Mouse (Mus musculus): ENCODE results near the gene Ppig. TPM values are rescaled to one million over a fixed set of nuclear protein-coding genes. Genes with fewer than 3 reads are reported as not detected.
A peak's percentile ranks its signal among the peaks of the same experiment; 100 is the strongest.

Gene Ppig
- total and polyA plus RNA-seq, 3 experiments = 1.7 to 36.2 (median 35.5) TPM

DNA sequence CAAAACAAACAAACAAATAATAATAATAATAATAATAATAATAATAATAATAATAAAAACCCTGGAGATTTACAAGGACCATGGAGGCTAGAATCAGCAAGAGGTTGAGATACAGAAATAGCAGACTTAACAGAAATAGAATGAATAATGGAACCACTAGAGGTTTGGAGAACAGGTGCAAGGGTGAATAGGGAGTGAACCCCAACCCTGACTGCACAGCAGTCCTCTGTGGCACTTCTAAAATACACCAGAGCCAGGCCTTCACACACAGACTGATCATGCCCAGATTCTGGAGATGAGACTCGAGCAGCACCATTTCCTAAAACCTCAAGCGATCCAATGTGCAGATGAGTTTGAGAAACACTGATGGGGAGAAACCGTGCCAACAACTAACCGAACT is 40.4 kb upstream of the Ppig start:
- intact Hi-C loops (cut with DNase I) = no loop called here
- no peak overlapping the region for H3K27ac ChIP-seq
- H3K27me3 ChIP-seq (ENCODE audit: control insufficient read depth, insufficient read depth, low read length) = no peaks in the 10 kb centered on the region
- H3K4me3 ChIP-seq = no peak overlapping the region
- no peak overlapping the region for H3K9ac ChIP-seq (ENCODE audit: low read depth, low read length)
- 89% methylated on average over 4 of the region's 4 CpGs for WGBS
- DNase-seq = no peak
- no peaks in the 10 kb centered on the region for H3K36me3 ChIP-seq (ENCODE audit: control insufficient read depth, insufficient read depth, low read length)
- no peak for TF ChIP-seq POLR2A (IDR thresholded peaks at IDR 0.05; ENCODE audit: insufficient read depth, low read depth, low read length)
- no peak for TF ChIP-seq EP300 (IDR thresholded peaks at IDR 0.05; ENCODE audit: insufficient read depth, low read depth, low read length)
- no peak for TF ChIP-seq CTCF (IDR thresholded peaks at IDR 0.05)
- no peaks in the 10 kb centered on the region for H3K79me2 ChIP-seq (replicated peaks; ENCODE audit: control insufficient read depth, insufficient read depth, low read length)
- no peaks in the 10 kb centered on the region for H3K4me1 ChIP-seq (ENCODE audit: control insufficient read depth, insufficient read depth, low read length)

DNA sequence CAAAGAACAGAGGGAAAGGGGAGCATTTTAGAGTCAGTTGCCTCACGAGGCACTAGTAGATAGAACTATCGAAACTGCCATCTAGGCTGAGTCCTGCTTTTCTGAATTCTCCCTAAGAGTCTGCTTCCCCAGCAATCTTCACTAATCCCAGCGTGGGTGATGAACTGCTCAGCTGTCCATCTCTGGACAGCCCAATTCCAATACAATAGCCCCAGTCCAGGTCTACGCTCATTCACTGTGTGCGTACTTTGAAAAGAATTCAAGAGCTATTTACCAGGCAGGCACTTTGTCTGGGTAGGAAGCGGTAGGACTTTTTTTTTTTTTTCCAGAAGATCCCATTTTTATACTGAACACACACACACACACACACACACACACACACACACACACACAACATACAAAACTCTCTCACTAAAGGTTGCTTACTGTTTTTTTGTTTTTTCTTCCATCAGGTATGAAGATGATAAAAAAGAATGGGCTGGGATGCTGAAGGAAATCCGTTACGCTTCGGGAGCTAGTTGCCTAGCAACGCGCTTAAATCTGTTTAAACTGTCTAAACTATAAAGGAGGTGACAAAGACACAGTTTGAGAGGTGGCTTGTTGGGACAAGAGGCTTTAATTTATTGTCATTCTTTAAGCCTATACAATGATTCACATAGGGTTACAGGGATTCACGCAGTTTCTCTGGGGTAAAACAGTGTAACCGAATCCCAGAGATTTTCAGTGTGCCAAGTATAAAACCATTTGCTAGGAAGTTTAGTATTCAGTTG is 39.1 kb upstream of the Ppig start:
- H3K4me1 ChIP-seq (ENCODE audit: control insufficient read depth, insufficient read depth, low read length) = no peaks in the 10 kb centered on the region
- no peaks in the 10 kb centered on the region for H3K36me3 ChIP-seq (ENCODE audit: control insufficient read depth, insufficient read depth, low read length)
- no peaks in the 10 kb centered on the region for H3K79me2 ChIP-seq (replicated peaks; ENCODE audit: control insufficient read depth, insufficient read depth, low read length)
- no peak overlapping the region for H3K4me3 ChIP-seq
- no peak overlapping the region for H3K9ac ChIP-seq (ENCODE audit: low read depth, low read length)
- 92% methylated on average over 13 of the region's 13 CpGs for WGBS
- intact Hi-C loops (cut with DNase I) = no loop called here
- H3K27me3 ChIP-seq (ENCODE audit: control insufficient read depth, insufficient read depth, low read length) = no peaks in the 10 kb centered on the region
- no peak overlapping the region for H3K27ac ChIP-seq
- DNase-seq = no peak
- TF ChIP-seq POLR2A (IDR thresholded peaks at IDR 0.05; ENCODE audit: insufficient read depth, low read depth, low read length) (no peak), EP300 (IDR thresholded peaks at IDR 0.05; ENCODE audit: insufficient read depth, low read depth, low read length) (no peak), CTCF (IDR thresholded peaks at IDR 0.05) (no peak)

DNA sequence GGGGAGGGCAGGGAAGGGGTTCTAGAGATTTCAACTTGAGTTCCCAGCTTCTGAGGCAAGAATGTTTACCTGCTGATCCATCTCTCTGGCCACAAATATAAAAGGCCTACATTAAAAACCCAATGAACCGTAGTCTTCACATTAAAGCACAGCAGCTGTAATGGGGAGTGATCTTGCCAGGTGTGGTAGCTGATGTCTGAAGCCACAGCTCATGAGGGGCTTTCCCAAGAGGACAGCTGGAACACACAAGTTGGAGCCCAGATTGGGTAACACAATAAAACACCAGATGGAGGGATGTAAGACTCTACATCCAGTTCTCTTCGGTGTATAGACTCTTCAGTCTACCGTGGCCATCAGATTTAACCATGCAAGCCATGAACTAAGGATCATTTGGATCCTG is 37.9 kb upstream of the Ppig start:
- 96% methylated on average over 3 of the region's 3 CpGs for WGBS
- intact Hi-C loops (cut with DNase I) = no loop called here
- TF ChIP-seq POLR2A (IDR thresholded peaks at IDR 0.05; ENCODE audit: insufficient read depth, low read depth, low read length) (no peak), EP300 (IDR thresholded peaks at IDR 0.05; ENCODE audit: insufficient read depth, low read depth, low read length) (no peak), CTCF (IDR thresholded peaks at IDR 0.05) (no peak)
- Histone ChIP-seq H3K4me1 (ENCODE audit: control insufficient read depth, insufficient read depth, low read length) (no peaks in the 10 kb centered on the region), H3K4me3 (no peak overlapping the region), H3K79me2 (replicated peaks; ENCODE audit: control insufficient read depth, insufficient read depth, low read length) (no peaks in the 10 kb centered on the region), H3K36me3 (ENCODE audit: control insufficient read depth, insufficient read depth, low read length) (no peaks in the 10 kb centered on the region), H3K9ac (ENCODE audit: low read depth, low read length) (no peak overlapping the region), H3K27ac (no peak overlapping the region), H3K27me3 (ENCODE audit: control insufficient read depth, insufficient read depth, low read length) (no peaks in the 10 kb centered on the region)
- no peak for DNase-seq

DNA sequence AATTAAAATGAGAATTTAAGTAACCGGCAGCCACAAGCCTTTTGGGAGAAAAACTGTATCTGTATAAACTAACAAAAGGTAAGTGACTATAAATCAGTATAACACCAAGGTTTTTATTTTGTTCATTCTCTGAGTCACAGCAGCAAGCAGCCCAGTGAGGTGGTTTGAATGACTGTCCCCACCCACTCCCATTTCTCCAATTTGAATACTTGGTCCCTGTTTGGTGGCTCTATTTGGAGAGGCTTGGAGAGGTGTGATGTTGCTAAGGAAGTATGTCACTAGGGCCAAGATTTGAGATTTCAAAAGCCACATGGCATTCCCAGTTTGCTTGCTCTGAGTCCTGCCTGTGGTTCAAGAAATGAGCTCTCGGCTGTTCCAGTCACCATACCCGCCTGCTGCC is 32.1 kb upstream of the Ppig start:
- Histone ChIP-seq H3K4me3 (no peak overlapping the region), H3K27me3 (ENCODE audit: control insufficient read depth, insufficient read depth, low read length) (no peaks in the 10 kb centered on the region), H3K9ac (ENCODE audit: low read depth, low read length) (no peak overlapping the region), H3K4me1 (ENCODE audit: control insufficient read depth, insufficient read depth, low read length) (no peaks in the 10 kb centered on the region), H3K27ac (no peak overlapping the region), H3K79me2 (replicated peaks; ENCODE audit: control insufficient read depth, insufficient read depth, low read length) (no peaks in the 10 kb centered on the region), H3K36me3 (ENCODE audit: control insufficient read depth, insufficient read depth, low read length) (no peaks in the 10 kb centered on the region)
- 91% methylated on average over 3 of the region's 3 CpGs for WGBS
- no peak for TF ChIP-seq CTCF (IDR thresholded peaks at IDR 0.05)
- TF ChIP-seq POLR2A (IDR thresholded peaks at IDR 0.05; ENCODE audit: insufficient read depth, low read depth, low read length) = no peak
- no peak for TF ChIP-seq EP300 (IDR thresholded peaks at IDR 0.05; ENCODE audit: insufficient read depth, low read depth, low read length)
- intact Hi-C loops (cut with DNase I) = no loop called here
- no peak for DNase-seq

DNA sequence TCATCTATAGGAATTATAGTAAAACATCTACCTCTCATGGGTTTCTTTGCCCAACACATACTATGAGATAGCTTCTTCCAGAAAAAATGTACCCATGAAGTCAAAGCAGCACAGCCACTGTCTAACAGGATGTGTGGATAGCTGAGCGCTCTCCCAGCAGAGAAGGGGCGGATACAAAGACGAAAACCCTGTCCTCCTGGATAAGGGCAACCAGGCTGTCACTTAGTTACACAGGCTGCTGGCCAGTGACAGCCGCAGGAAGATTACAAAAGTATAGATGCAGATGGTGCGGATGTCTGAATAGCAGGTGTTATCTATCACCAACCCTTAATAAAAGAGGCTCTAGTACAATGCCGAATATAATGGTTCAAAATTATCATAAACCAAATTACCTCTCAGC is 31.5 kb upstream of the Ppig start:
- no peaks in the 10 kb centered on the region for H3K36me3 ChIP-seq (ENCODE audit: control insufficient read depth, insufficient read depth, low read length)
- 87% methylated on average over 6 of the region's 6 CpGs for WGBS
- H3K27me3 ChIP-seq (ENCODE audit: control insufficient read depth, insufficient read depth, low read length) = no peaks in the 10 kb centered on the region
- intact Hi-C loops (cut with DNase I) = no loop called here
- no peak overlapping the region for H3K9ac ChIP-seq (ENCODE audit: low read depth, low read length)
- H3K4me3 ChIP-seq = no peak overlapping the region
- H3K4me1 ChIP-seq (ENCODE audit: control insufficient read depth, insufficient read depth, low read length) = no peaks in the 10 kb centered on the region
- no peak for TF ChIP-seq POLR2A (IDR thresholded peaks at IDR 0.05; ENCODE audit: insufficient read depth, low read depth, low read length)
- no peak for TF ChIP-seq CTCF (IDR thresholded peaks at IDR 0.05)
- no peak for TF ChIP-seq EP300 (IDR thresholded peaks at IDR 0.05; ENCODE audit: insufficient read depth, low read depth, low read length)
- no peak for DNase-seq
- H3K27ac ChIP-seq = no peak overlapping the region
- H3K79me2 ChIP-seq (replicated peaks; ENCODE audit: control insufficient read depth, insufficient read depth, low read length) = no peaks in the 10 kb centered on the region

DNA sequence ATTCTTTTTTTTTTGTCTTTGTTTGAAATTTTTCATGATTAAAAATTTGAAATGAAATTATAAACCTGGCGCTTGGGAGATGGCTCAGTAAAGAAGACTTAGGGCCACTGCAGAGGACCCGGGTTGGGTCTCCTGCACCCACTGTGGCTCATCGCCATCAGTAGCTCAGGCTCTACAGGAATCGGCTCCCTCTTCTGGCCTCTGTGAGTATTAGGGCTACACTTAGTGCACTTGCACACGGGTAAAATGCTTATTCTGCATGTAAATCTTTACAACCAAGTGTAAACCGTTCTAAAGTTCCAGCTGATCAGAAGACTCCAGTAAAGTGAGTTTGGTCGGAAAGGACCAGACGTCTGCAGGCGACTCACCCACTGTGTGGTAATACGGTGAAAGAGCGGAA is 28.8 kb upstream of the Ppig start:
- H3K4me3 ChIP-seq = no peak overlapping the region
- no peaks in the 10 kb centered on the region for H3K36me3 ChIP-seq (ENCODE audit: control insufficient read depth, insufficient read depth, low read length)
- H3K27me3 ChIP-seq (ENCODE audit: control insufficient read depth, insufficient read depth, low read length) = no peaks in the 10 kb centered on the region
- TF ChIP-seq CTCF (IDR thresholded peaks at IDR 0.05) = peak; percentile 44
- TF ChIP-seq POLR2A (IDR thresholded peaks at IDR 0.05; ENCODE audit: insufficient read depth, low read depth, low read length) = no peak
- intact Hi-C loops (cut with DNase I) = no loop called here
- DNase-seq = no peak
- no peaks in the 10 kb centered on the region for H3K4me1 ChIP-seq (ENCODE audit: control insufficient read depth, insufficient read depth, low read length)
- WGBS = 95% methylated on average over 11 of the region's 11 CpGs
- no peak overlapping the region for H3K27ac ChIP-seq
- H3K79me2 ChIP-seq (replicated peaks; ENCODE audit: control insufficient read depth, insufficient read depth, low read length) = no peaks in the 10 kb centered on the region
- no peak overlapping the region for H3K9ac ChIP-seq (ENCODE audit: low read depth, low read length)

All from heart, adult 2 months (tissue).